Mouse (Mus musculus): ENCODE results near the gene Mettl23. TPM values are rescaled to one million over a fixed set of nuclear protein-coding genes. Genes with fewer than 3 reads are reported as not detected.
A peak's percentile ranks its signal among the peaks of the same experiment; 100 is the strongest.

The Mettl23 gene
- polyA plus RNA-seq, 1 experiment from 2014 or later, result 79.0 TPM

- no peaks in the 10 kb centered on the region for H3K27me3 ChIP-seq
- ATAC-seq, result no peak
- WGBS, result 95% methylated on average over 9 of the region's 9 CpGs
- H3K4me3 ChIP-seq (replicated peaks), result no peak overlapping the region
- no peak overlapping the region for H3K4me2 ChIP-seq (replicated peaks)
- H3K9ac ChIP-seq (replicated peaks), result no peak overlapping the region
- H3K4me1 ChIP-seq (replicated peaks), result no peaks in the 10 kb centered on the region
- no peak overlapping the region for H3K27ac ChIP-seq
- H3K9me3 ChIP-seq, result no peaks in the 10 kb centered on the region
- H3K36me3 ChIP-seq, result peaks cover 77% of the 10 kb centered on the region
Observed at GRCm38 (mm10) chr11:116871538-116871937, 28.5 kb downstream of the Mettl23 start.

DNA sequence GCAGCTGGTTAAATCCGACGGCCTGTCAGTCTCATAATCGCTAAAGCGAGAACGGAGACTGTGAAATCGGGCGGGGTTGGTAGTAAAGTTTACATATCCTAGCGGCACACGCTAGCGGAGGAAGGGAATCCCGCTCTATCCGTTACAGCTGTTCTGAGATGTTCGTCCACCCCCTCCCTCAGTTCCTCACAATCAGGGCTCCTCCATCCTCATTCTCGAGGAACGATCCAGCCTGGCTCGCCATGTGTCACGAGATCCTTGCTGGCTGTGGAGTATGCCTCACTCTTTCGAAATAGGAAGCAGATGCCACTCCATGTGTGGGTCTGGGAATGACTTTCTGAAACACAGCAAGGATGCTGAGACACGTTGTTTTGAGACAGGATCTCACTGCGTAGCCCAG lies 30.9 kb downstream of the Mettl23 start:
- H3K9me3 ChIP-seq, result no peaks in the 10 kb centered on the region
- H3K27me3 ChIP-seq, result no peaks in the 10 kb centered on the region
- H3K27ac ChIP-seq, result no peak overlapping the region
- 94% methylated on average over 20 of the region's 20 CpGs for WGBS
- peaks cover 58% of the 10 kb centered on the region for H3K36me3 ChIP-seq
- no peak for ATAC-seq
- no peak overlapping the region for H3K4me2 ChIP-seq (replicated peaks)
- H3K4me3 ChIP-seq (replicated peaks), result no peak overlapping the region
- no peaks in the 10 kb centered on the region for H3K4me1 ChIP-seq (replicated peaks)
- no peak overlapping the region for H3K9ac ChIP-seq (replicated peaks)

DNA sequence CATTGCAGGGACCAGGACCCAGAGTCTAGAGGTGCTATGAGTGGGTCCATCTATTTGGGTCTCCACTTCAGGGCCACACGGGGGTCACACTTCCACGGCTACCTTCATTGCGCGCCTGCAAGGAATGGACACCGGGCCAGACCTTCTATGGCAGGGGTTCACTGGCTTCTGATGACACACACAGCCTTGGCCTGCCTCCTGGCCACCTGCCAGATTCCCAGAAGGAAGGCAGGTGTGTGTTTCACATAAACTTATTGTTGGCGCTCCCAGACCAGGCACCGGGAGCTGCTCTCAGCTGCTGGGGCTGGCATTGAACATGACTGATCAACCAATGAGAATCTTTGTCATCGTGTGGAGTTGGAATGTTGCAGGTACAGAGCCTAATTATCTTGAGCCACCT lies 35.4 kb downstream of the Mettl23 start:
- Histone ChIP-seq H3K9me3 (no peaks in the 10 kb centered on the region), H3K36me3 (peaks cover 24% of the 10 kb centered on the region), H3K4me3 (replicated peaks) (no peak overlapping the region), H3K4me2 (replicated peaks) (no peak overlapping the region), H3K27me3 (no peaks in the 10 kb centered on the region), H3K4me1 (replicated peaks) (no peaks in the 10 kb centered on the region), H3K9ac (replicated peaks) (no peak overlapping the region), H3K27ac (no peak overlapping the region)
- WGBS, result 92% methylated on average over 8 of the region's 8 CpGs
- ATAC-seq, result no peak

GRCm38 (mm10) chr11:116880839-116881238 lies 37.8 kb downstream of the Mettl23 start:
- Histone ChIP-seq H3K4me3 (replicated peaks) (no peak overlapping the region), H3K27ac (no peak overlapping the region), H3K27me3 (0 out of 2 replicates have a peak, but pooled peaks cover 2% of the 10 kb centered on the region), H3K4me2 (replicated peaks) (no peak overlapping the region), H3K4me1 (replicated peaks) (peaks cover 6% of the 10 kb centered on the region; the same call in 1 of the 2 replicates), H3K9ac (replicated peaks) (no peak overlapping the region), H3K36me3 (peaks cover 3% of the 10 kb centered on the region), H3K9me3 (no peaks in the 10 kb centered on the region)
- ATAC-seq, result no peak
- 63% methylated on average over 7 of the region's 7 CpGs for WGBS

GRCm38 (mm10) chr11:116881440-116881839 lies 38.4 kb downstream of the Mettl23 start:
- Histone ChIP-seq H3K9ac (replicated peaks) (no peak overlapping the region), H3K9me3 (no peaks in the 10 kb centered on the region), H3K4me2 (replicated peaks) (no peak overlapping the region), H3K27ac (no peak overlapping the region), H3K4me3 (replicated peaks) (no peak overlapping the region), H3K36me3 (no peaks in the 10 kb centered on the region), H3K4me1 (replicated peaks) (peaks cover 7% of the 10 kb centered on the region; the same call in 1 of the 2 replicates), H3K27me3 (0 out of 2 replicates have a peak, but pooled peaks cover 2% of the 10 kb centered on the region)
- no peak for ATAC-seq
- 55% methylated on average over 5 of the region's 5 CpGs for WGBS

- no peak for ATAC-seq
- Histone ChIP-seq H3K4me3 (replicated peaks) (no peak overlapping the region), H3K9me3 (no peaks in the 10 kb centered on the region), H3K36me3 (no peaks in the 10 kb centered on the region), H3K27ac (no peak overlapping the region), H3K9ac (replicated peaks) (no peak overlapping the region), H3K27me3 (0 out of 2 replicates have a peak, but pooled peaks cover 6% of the 10 kb centered on the region), H3K4me1 (replicated peaks) (peaks cover 7% of the 10 kb centered on the region; the same call in 1 of the 2 replicates), H3K4me2 (replicated peaks) (no peak overlapping the region)
- whole genome bisulfite sequencing, result 80% methylated on average over 10 of the region's 10 CpGs
Observed at GRCm38 (mm10) chr11:116882446-116882845, 39.4 kb downstream of the Mettl23 start.

DNA sequence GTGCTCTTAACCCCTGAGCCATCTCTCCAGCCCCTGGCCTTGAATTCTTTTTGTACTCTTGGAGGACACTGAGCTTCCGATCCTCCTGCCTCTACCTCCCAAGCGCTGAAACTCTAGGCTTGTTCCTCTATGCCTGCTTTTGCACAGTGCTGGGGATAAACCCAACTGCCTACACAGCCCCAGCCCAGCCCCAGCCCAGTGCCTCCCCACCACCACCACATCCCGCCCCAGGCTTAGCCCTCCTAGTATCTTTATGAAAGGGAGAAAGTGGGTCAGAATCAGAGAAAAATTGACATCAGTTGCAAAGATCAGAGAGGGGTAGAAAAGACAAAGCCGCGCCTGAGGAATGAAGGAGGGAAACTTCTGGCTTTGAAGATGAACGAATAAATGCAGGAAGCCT lies 41.0 kb downstream of the Mettl23 start:
- 83% methylated on average over 6 of the region's 6 CpGs for WGBS
- ATAC-seq, result no peak
- H3K4me3 ChIP-seq (replicated peaks), result no peak overlapping the region

DNA sequence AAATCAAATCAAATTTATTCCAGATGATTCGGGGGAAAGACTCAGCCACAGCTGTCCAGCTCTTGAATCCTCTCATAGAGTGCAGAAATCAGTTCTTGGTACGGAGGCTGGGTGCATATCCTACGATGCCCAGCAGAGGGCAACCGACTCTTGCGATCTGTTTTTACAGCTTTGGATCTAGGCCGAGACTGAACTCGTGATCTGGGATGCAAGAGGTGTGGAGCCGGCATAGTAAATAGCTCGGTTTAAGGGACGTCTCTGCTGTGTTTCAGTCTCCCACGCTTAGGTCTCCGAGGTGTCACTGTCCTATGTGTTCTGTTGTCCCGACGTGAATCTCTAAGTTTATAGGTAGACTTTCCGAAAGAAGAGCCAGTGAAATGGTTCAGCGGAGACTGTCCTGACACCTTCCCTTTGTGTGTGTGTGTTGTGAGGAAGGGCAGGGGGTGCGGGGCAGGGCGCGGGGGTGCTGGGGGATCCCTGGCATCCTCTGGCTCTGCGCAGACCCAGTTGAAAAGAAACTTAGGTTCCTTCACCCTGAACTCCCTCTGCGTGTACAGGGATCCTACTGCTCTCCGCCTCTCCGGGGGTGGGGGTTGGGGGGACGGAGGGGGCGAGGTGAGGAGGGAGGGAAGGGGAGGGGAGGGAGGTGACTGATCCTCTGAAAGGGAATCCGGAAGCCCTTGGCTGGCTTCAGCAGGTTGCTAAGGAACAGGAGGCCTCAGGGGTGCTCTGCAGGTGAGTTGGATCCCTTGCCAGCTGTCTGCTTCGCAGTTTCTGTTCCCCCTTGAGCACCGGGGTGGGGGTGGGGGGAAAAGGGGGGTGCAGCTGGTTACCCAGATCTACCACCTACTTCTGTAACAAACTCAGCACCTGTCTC lies 42.4 kb downstream of the Mettl23 start:
- 1% methylated on average over 24 of the region's 28 CpGs for WGBS
- Histone ChIP-seq H3K4me1 (replicated peaks) (peaks cover 10% of the 10 kb centered on the region; the same call in 1 of the 2 replicates), H3K9me3 (no peaks in the 10 kb centered on the region), H3K9ac (replicated peaks) (no peak overlapping the region), H3K27me3 (0 out of 2 replicates have a peak, but pooled peaks cover 6% of the 10 kb centered on the region), H3K27ac (no peak overlapping the region), H3K4me3 (replicated peaks) (0 out of 2 replicates have a peak overlapping the region, but pooled peaks have one; percentile 12), H3K36me3 (no peaks in the 10 kb centered on the region), H3K4me2 (replicated peaks) (peak overlapping the region; percentile 47)
- ATAC-seq, result peak; percentile 86

More for the DNA sequence above, 41.0 kb downstream of the Mettl23 start:
- Histone ChIP-seq H3K9ac (replicated peaks) (no peak overlapping the region), H3K36me3 (no peaks in the 10 kb centered on the region), H3K27me3 (0 out of 2 replicates have a peak, but pooled peaks cover 6% of the 10 kb centered on the region), H3K27ac (no peak overlapping the region), H3K4me1 (replicated peaks) (peaks cover 7% of the 10 kb centered on the region; the same call in 1 of the 2 replicates), H3K4me2 (replicated peaks) (no peak overlapping the region), H3K9me3 (no peaks in the 10 kb centered on the region)

DNA sequence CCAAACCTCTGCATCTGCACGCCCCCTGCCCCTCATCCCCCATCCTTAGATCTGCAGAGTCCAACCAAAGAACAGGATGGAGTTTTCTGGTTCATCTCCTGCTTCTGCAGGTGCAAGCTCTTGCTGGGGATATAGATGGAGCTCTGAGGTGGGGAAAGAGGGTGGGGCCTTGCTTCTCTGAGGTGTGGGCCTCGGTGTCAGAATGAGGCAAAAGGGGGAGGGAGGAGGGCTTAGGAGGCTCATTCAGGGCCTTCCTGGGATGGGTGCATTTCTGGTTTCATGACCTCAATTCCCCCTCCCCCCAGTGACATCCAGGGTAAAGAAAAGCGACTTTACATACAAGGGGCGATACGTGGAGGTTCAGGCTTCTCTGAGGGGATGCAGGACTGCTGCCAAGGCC lies 44.1 kb downstream of the Mettl23 start:
- Histone ChIP-seq H3K4me1 (replicated peaks) (peaks cover 10% of the 10 kb centered on the region; the same call in 1 of the 2 replicates), H3K27me3 (0 out of 2 replicates have a peak, but pooled peaks cover 6% of the 10 kb centered on the region), H3K9me3 (no peaks in the 10 kb centered on the region), H3K4me3 (replicated peaks) (no peak overlapping the region), H3K9ac (replicated peaks) (no peak overlapping the region), H3K4me2 (replicated peaks) (no peak overlapping the region), H3K36me3 (no peaks in the 10 kb centered on the region), H3K27ac (no peak overlapping the region)
- WGBS, result 64% methylated on average over 5 of the region's 5 CpGs
- ATAC-seq, result no peak

GRCm38 (mm10) chr11:116893532-116894442 lies 50.7 kb downstream of the Mettl23 start:
- H3K36me3 ChIP-seq, result no peaks in the 10 kb centered on the region
- H3K9ac ChIP-seq (replicated peaks), result no peak overlapping the region
- no peak overlapping the region for H3K4me2 ChIP-seq (replicated peaks)
- WGBS, result 80% methylated on average over 19 of the region's 19 CpGs
- H3K4me3 ChIP-seq (replicated peaks), result no peak overlapping the region
- no peak overlapping the region for H3K27ac ChIP-seq
- H3K27me3 ChIP-seq, result no peaks in the 10 kb centered on the region
- H3K9me3 ChIP-seq, result no peaks in the 10 kb centered on the region
- 0 out of 2 replicates have a peak, but pooled peaks cover 3% of the 10 kb centered on the region for H3K4me1 ChIP-seq (replicated peaks)
- ATAC-seq, result no peak

- 37% methylated on average over 3 of the region's 3 CpGs for WGBS
- no peak overlapping the region for H3K4me3 ChIP-seq (replicated peaks)
- H3K4me2 ChIP-seq (replicated peaks), result no peak overlapping the region
- no peak for ATAC-seq
- no peak overlapping the region for H3K27ac ChIP-seq
- no peaks in the 10 kb centered on the region for H3K4me1 ChIP-seq (replicated peaks)
- no peaks in the 10 kb centered on the region for H3K36me3 ChIP-seq
- no peaks in the 10 kb centered on the region for H3K9me3 ChIP-seq
- no peak overlapping the region for H3K9ac ChIP-seq (replicated peaks)
- no peaks in the 10 kb centered on the region for H3K27me3 ChIP-seq
Observed at GRCm38 (mm10) chr11:116895402-116895801, 52.3 kb downstream of the Mettl23 start.

Data from midbrain, embryonic 13.5 days (tissue).